Mouse (Mus musculus): ENCODE measurements around the gene Eif4e1b. TPM values are rescaled to one million over a fixed set of nuclear protein-coding genes. Genes with fewer than 3 reads are reported as not detected.
"Not testable (repeated sequence)": the region's sequence is repeated elsewhere in the genome, so short reads cannot be mapped to it uniquely, and the experiment has no call there.

The Eif4e1b gene
- polyA plus RNA-seq, 1 experiment from 2014 or later, result not detected

DNA sequence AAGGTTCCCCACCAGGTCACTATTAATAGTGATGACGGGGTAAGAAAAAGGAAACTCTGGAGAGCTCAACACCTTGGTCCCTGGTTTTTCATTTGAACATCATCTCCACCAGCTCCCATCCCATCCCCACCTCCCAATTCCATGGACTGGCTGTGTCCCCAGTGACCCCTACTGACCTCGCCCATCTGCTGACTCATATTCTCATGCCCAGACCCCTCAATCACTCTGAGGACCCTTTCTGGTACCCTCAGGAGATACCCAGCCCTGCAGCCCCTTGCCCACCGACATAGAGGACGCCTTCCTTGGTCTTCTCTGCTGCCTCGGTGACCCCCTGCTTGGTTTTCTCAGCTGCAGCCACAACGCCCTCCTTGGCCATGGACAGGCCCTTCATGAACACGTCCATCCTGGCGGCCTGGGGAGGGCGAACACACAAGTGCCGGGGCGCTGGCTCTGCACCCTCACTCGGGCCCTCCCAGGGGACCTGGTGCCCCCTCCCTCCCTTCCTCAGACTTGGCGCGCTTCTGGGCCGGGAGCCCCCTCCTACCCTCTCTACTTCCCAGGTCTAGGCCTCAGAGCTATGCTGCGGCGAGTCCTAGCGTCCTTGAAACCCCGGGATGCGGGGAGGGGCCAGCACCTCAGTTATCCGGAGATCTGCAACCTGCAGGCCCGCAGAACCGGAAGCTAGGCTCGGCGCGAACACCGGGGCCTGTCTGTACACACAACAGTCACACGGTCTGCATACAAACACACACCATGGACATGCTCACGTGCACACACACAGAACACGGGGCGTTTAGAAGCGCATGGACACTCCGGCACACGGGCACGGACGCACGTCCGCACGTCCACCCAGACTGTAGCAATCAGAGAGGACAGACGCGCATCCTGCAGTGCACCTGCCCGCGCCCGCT, 18.3 kb upstream of the Eif4e1b start:
- ATAC-seq (ENCODE audit: insufficient number of reproducible peaks, low FRiP score, low TSS enrichment, low read depth) (no peak), DNase-seq (ENCODE audit: low spot score) (peak; percentile 25)
- WGBS, result 4% methylated on average over 44 of the region's 44 CpGs
- Histone ChIP-seq H3K4me2 (ENCODE audit: low read depth, severe bottlenecking) (peak overlapping the region; percentile 49), H3K36me3 (ENCODE audit: control insufficient read depth, insufficient read depth, low read length) (no peaks in the 10 kb centered on the region), H3K9ac (ENCODE audit: low read length) (no peak overlapping the region), H3K27ac (replicated peaks; ENCODE audit: low read depth, low read length) (no peak overlapping the region), H3K4me3 (ENCODE audit: low read depth, low read length) (peak overlapping the region; percentile 26), H3K4me1 (ENCODE audit: control insufficient read depth, insufficient read depth, low read length) (no peaks in the 10 kb centered on the region; the same call in 1 of the 2 replicates), H3K9me3 (ENCODE audit: control insufficient read depth, low read length) (no peaks in the 10 kb centered on the region), H3K27me3 (ENCODE audit: control insufficient read depth, insufficient read depth, low read length) (peaks cover 54% of the 10 kb centered on the region)

- Histone ChIP-seq H3K9ac (ENCODE audit: low read length) (no peak within 1 kb of the TSS), H3K27me3 (ENCODE audit: control insufficient read depth, insufficient read depth, low read length) (peaks cover 52% of the 10 kb centered on the region)
Observed at GRCm38 (mm10) chr13:54766192-54766768, 17.5 kb upstream of the Eif4e1b start, which contains the start of gene Sncb. TSS of gene Sncb (minus strand) at chr13:54766595.

DNA sequence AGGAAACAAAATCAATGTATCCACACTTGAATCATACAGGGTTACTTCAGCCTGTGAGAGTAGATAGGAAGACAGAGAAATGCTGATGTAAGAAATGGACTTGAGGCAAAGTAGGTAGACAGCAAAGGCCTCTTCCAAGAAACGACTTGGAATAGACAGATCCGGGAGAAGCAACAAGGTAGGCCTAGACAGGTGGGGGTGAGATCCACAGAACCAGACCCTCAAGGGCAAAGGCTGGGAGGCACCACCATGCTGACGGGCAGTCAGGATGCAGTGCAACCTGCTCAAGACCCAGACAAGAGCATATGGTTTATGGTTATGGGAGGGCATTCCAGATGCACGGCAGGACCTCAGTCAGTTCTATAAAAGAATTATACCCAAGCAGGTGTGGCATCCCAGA, 16.8 kb upstream of the Eif4e1b start:
- H3K9ac ChIP-seq (ENCODE audit: low read length), result no peak overlapping the region
- H3K4me1 ChIP-seq (ENCODE audit: control insufficient read depth, insufficient read depth, low read length), result no peaks in the 10 kb centered on the region; the same call in 1 of the 2 replicates
- H3K27me3 ChIP-seq (ENCODE audit: control insufficient read depth, insufficient read depth, low read length), result peaks cover 52% of the 10 kb centered on the region
- 73% methylated on average over 4 of the region's 4 CpGs for WGBS
- no peaks in the 10 kb centered on the region for H3K36me3 ChIP-seq (ENCODE audit: control insufficient read depth, insufficient read depth, low read length)
- no peaks in the 10 kb centered on the region for H3K9me3 ChIP-seq (ENCODE audit: control insufficient read depth, low read length)
- no peak overlapping the region for H3K27ac ChIP-seq (replicated peaks; ENCODE audit: low read depth, low read length)
- no peak overlapping the region for H3K4me3 ChIP-seq (ENCODE audit: low read depth, low read length)
- H3K4me2 ChIP-seq (ENCODE audit: low read depth, severe bottlenecking), result no peak overlapping the region
- ATAC-seq (ENCODE audit: insufficient number of reproducible peaks, low FRiP score, low TSS enrichment, low read depth) (no peak), DNase-seq (ENCODE audit: low spot score) (no peak)

More at GRCm38 (mm10) chr13:54766192-54766768, 17.5 kb upstream of the Eif4e1b start, which contains the start of gene Sncb:
- DNase-seq (ENCODE audit: low spot score) (peak; percentile 77), ATAC-seq (ENCODE audit: insufficient number of reproducible peaks, low FRiP score, low TSS enrichment, low read depth) (no peak)
- Histone ChIP-seq H3K36me3 (ENCODE audit: control insufficient read depth, insufficient read depth, low read length) (no peaks in the 10 kb centered on the region), H3K4me1 (ENCODE audit: control insufficient read depth, insufficient read depth, low read length) (no peaks in the 10 kb centered on the region; the same call in 1 of the 2 replicates), H3K27ac (replicated peaks; ENCODE audit: low read depth, low read length) (no peak within 1 kb of the TSS), H3K9me3 (ENCODE audit: control insufficient read depth, low read length) (no peaks in the 10 kb centered on the region), H3K4me3 (ENCODE audit: low read depth, low read length) (peak within 1 kb of the TSS; percentile 26), H3K4me2 (ENCODE audit: low read depth, severe bottlenecking) (peak within 1 kb of the TSS; percentile 49)
- WGBS, result 2% methylated on average over 35 of the region's 35 CpGs

- ATAC-seq (ENCODE audit: insufficient number of reproducible peaks, low FRiP score, low TSS enrichment, low read depth), result no peak
- 91% methylated on average over 3 of the region's 3 CpGs for WGBS
- Histone ChIP-seq H3K9me3 (ENCODE audit: control insufficient read depth, low read length) (no peaks in the 10 kb centered on the region), H3K9ac (ENCODE audit: low read length) (no peak overlapping the region), H3K4me3 (ENCODE audit: low read depth, low read length) (no peak overlapping the region), H3K36me3 (ENCODE audit: control insufficient read depth, insufficient read depth, low read length) (no peaks in the 10 kb centered on the region), H3K27me3 (ENCODE audit: control insufficient read depth, insufficient read depth, low read length) (no peaks in the 10 kb centered on the region), H3K4me2 (ENCODE audit: low read depth, severe bottlenecking) (no peak overlapping the region), H3K4me1 (ENCODE audit: control insufficient read depth, insufficient read depth, low read length) (no peaks in the 10 kb centered on the region), H3K27ac (replicated peaks; ENCODE audit: low read depth, low read length) (no peak overlapping the region)
- no peak for DNase-seq (ENCODE audit: low spot score)
Observed at GRCm38 (mm10) chr13:54780592-54780991, 3.2 kb upstream of the Eif4e1b start.

DNA sequence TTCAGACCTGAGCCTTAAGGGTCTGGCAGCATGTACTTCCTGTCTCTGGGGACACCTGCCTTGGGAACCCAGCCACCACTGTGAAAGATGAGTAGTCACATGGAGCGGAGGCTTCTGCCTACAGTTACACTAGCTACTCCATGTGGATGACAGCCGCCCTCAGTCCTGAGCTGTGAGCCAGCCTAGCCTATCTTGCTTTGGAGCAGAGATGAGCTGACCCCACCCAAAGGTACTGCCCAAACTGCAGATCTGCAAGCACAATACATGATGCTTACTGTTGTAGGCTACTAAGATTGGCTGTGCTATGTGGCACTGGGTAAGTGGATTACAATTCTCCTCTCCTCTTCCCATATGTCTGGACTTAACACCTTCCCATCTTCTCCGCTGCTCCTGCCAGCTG, 2.7 kb upstream of the Eif4e1b start:
- Histone ChIP-seq H3K4me2 (ENCODE audit: low read depth, severe bottlenecking) (no peak overlapping the region), H3K27me3 (ENCODE audit: control insufficient read depth, insufficient read depth, low read length) (no peaks in the 10 kb centered on the region), H3K4me3 (ENCODE audit: low read depth, low read length) (no peak overlapping the region), H3K9ac (ENCODE audit: low read length) (no peak overlapping the region), H3K27ac (replicated peaks; ENCODE audit: low read depth, low read length) (no peak overlapping the region), H3K9me3 (ENCODE audit: control insufficient read depth, low read length) (no peaks in the 10 kb centered on the region), H3K36me3 (ENCODE audit: control insufficient read depth, insufficient read depth, low read length) (no peaks in the 10 kb centered on the region), H3K4me1 (ENCODE audit: control insufficient read depth, insufficient read depth, low read length) (no peaks in the 10 kb centered on the region)
- ATAC-seq (ENCODE audit: insufficient number of reproducible peaks, low FRiP score, low TSS enrichment, low read depth) (no peak), DNase-seq (ENCODE audit: low spot score) (no peak)
- 84% methylated on average over 3 of the region's 3 CpGs for WGBS

GRCm38 (mm10) chr13:54783235-54783634, 563 bp upstream of the Eif4e1b start:
- 61% methylated on average over 2 of the region's 2 CpGs for WGBS
- ATAC-seq (ENCODE audit: insufficient number of reproducible peaks, low FRiP score, low TSS enrichment, low read depth) (no peak), DNase-seq (ENCODE audit: low spot score) (no peak)
- H3K9ac ChIP-seq (ENCODE audit: low read length), result no peak overlapping the region
- no peak overlapping the region for H3K27ac ChIP-seq (replicated peaks; ENCODE audit: low read depth, low read length)
- no peaks in the 10 kb centered on the region for H3K4me1 ChIP-seq (ENCODE audit: control insufficient read depth, insufficient read depth, low read length)
- H3K4me2 ChIP-seq (ENCODE audit: low read depth, severe bottlenecking), result no peak overlapping the region
- H3K36me3 ChIP-seq (ENCODE audit: control insufficient read depth, insufficient read depth, low read length), result no peaks in the 10 kb centered on the region
- H3K9me3 ChIP-seq (ENCODE audit: control insufficient read depth, low read length), result no peaks in the 10 kb centered on the region
- no peaks in the 10 kb centered on the region for H3K27me3 ChIP-seq (ENCODE audit: control insufficient read depth, insufficient read depth, low read length)
- no peak overlapping the region for H3K4me3 ChIP-seq (ENCODE audit: low read depth, low read length)

- WGBS, result 81% methylated on average over 2 of the region's 2 CpGs
- not testable (repeated sequence) for H3K36me3 ChIP-seq (ENCODE audit: control insufficient read depth, insufficient read depth, low read length); ATAC-seq (ENCODE audit: insufficient number of reproducible peaks, low FRiP score, low TSS enrichment, low read depth); H3K27ac ChIP-seq (replicated peaks; ENCODE audit: low read depth, low read length); H3K4me2 ChIP-seq (ENCODE audit: low read depth, severe bottlenecking); DNase-seq (ENCODE audit: low spot score); H3K4me3 ChIP-seq (ENCODE audit: low read depth, low read length); H3K9me3 ChIP-seq (ENCODE audit: control insufficient read depth, low read length); H3K4me1 ChIP-seq (ENCODE audit: control insufficient read depth, insufficient read depth, low read length); H3K9ac ChIP-seq (ENCODE audit: low read length)
- peaks cover 24% of the 10 kb centered on the region for H3K27me3 ChIP-seq (ENCODE audit: control insufficient read depth, insufficient read depth, low read length)
Observed at GRCm38 (mm10) chr13:54787591-54787990, 3.8 kb downstream of the Eif4e1b start.

DNA sequence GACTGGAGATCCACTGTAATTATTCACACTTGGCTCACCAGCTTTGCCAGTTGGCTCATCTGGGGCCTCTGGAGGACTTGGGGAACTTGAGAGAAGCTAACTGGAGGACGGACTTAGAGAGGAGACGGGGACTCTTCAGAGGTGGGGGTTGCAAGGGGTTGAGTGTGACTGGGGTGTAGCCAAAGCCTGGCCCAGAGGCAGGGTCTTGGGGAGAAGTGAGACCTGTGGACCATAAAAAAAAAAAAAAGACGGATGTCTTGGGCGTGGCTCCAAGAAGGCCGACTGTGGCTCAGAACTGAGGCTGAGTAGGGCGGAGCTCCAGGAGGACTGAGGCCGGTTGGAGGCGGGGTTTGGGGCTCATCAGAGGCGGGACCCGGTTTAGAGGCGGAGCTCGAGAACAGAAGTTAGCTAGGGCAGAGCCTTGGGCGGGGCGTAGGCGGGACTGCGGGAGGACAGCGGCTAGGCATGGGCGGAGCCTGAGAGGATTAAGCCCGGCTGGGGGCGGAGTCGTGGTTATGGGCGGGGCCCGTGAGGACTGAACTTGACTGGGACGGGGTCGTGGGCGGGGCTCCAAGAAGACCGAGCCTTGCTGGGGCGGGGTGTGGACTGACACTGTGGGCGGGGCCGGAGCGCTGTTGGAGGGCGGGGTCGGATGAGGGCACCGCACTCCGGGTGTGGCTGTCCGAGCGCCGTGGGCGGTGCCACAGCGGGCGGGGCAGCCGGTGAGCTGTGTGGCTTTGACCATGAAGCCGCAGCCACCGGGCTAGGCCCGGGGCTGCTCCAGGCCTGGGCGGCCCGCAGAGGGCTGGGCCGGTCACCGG, 5.2 kb downstream of the Eif4e1b start, which contains the start of gene Tspan17:
Gene Tspan17, plus strand, starts transcription at position 638 of the 821 bp plus-strand sequence.
- H3K27ac ChIP-seq (replicated peaks; ENCODE audit: low read depth, low read length), result no peak within 1 kb of the TSS
- H3K9ac ChIP-seq (ENCODE audit: low read length), result no peak within 1 kb of the TSS
- H3K4me1 ChIP-seq (ENCODE audit: control insufficient read depth, insufficient read depth, low read length), result peaks cover 4% of the 10 kb centered on the region; the same call in 1 of the 2 replicates
- H3K36me3 ChIP-seq (ENCODE audit: control insufficient read depth, insufficient read depth, low read length), result no peaks in the 10 kb centered on the region
- peak within 1 kb of the TSS; percentile 93 for H3K4me2 ChIP-seq (ENCODE audit: low read depth, severe bottlenecking)
- DNase-seq (ENCODE audit: low spot score) (peak; percentile 94), ATAC-seq (ENCODE audit: insufficient number of reproducible peaks, low FRiP score, low TSS enrichment, low read depth) (peak; percentile 71; the same call in 1 of the 2 replicates)
- 3% methylated on average over 38 of the region's 49 CpGs for WGBS
- peaks cover 24% of the 10 kb centered on the region for H3K27me3 ChIP-seq (ENCODE audit: control insufficient read depth, insufficient read depth, low read length)
- peak within 1 kb of the TSS; percentile 49 for H3K4me3 ChIP-seq (ENCODE audit: low read depth, low read length)
- H3K9me3 ChIP-seq (ENCODE audit: control insufficient read depth, low read length), result no peaks in the 10 kb centered on the region
